ENCODE assay signal across 9 mouse cellular contexts in genomic region chr2:167376160-167376564, GRCm38 (mm10). TPM values are rescaled to one million over a fixed set of nuclear protein-coding genes. Genes with fewer than 3 reads are reported as not detected.
DNase-seq lines count a peak whose midpoint lies in the region; TF ChIP-seq lines count a peak whose summit lies in the region.
"Had no signal": no experiment of that assay in that cellular context is flagged by ENCODE, and none has a peak within 500 bp of the region (broad histone marks: within the 10 kb centered on the region; RNA-seq: fewer than 3 reads in every experiment).

No protein-coding gene starts in this region.

- peak; percentile 42 to 46 for DNase-seq in cerebellum, postnatal 10 days
- DNase-seq in cerebellum, postnatal 4 days (ENCODE audit: low spot score in 2 of 2), result no peak
- peak; percentile 23 to 25 for DNase-seq in gastrocnemius, adult 8-10 months (ENCODE audit: low spot score in 2 of 2)
- peak; percentile 40 to 67 for DNase-seq in left cerebral cortex, postnatal 14 days (ENCODE audit: low spot score in 2 of 2)
- no peak for DNase-seq in thymus, adult 2 months
- no peak for DNase-seq in kidney, adult 18-20 months
- DNase-seq in natural killer cell, adult 2 months (ENCODE audit: low spot score in 2 of 2), result no peak

- H3K27me3 ChIP-seq in C2C12 (ENCODE audit: control insufficient read depth, insufficient read depth, insufficient read length), result no peaks in the 10 kb centered on the region
- no peaks in the 10 kb centered on the region for H3K27me3 ChIP-seq in thymus, adult 2 months (ENCODE audit: control insufficient read depth, insufficient read depth, low read length)

- no peaks in the 10 kb centered on the region for H3K36me3 ChIP-seq in C2C12 (ENCODE audit: control insufficient read depth, insufficient read depth)
- H3K36me3 ChIP-seq in thymus, adult 2 months (ENCODE audit: control insufficient read depth, insufficient read depth, low read length), result no peaks in the 10 kb centered on the region

- TF ChIP-seq CTCF in C2C12 (IDR thresholded peaks at IDR 0.05; ENCODE audit: control insufficient read depth, insufficient read depth, insufficient read length), result no peak
- no peak for TF ChIP-seq CTCF in thymus, adult 2 months (IDR thresholded peaks at IDR 0.05; ENCODE audit: borderline replicate concordance, control insufficient read depth, extremely low read depth, insufficient read depth, low read length, poor library complexity)

- H3K4me1 ChIP-seq in thymus, adult 2 months (replicated peaks; ENCODE audit: control insufficient read depth, insufficient read depth, low read length), result peaks cover 8% of the 10 kb centered on the region; the same call in 1 of the 2 replicates

- WGBS in thymus, adult 2 months, result 89% methylated on average over 8 of the region's 8 CpGs

- no peaks in the 10 kb centered on the region for H3K79me3 ChIP-seq in C2C12 (ENCODE audit: low read depth)

- H3ac ChIP-seq in C2C12 (ENCODE audit: control insufficient read depth, insufficient read length, low read depth), result no peak overlapping the region

- intact Hi-C loops in left cerebral cortex, postnatal 14 days (cut with DNase I), result no loop called here

- no peak overlapping the region for H3K27ac ChIP-seq in thymus, adult 2 months (ENCODE audit: control insufficient read depth, insufficient read depth, low read length)

- H3K79me2 ChIP-seq in C2C12 (ENCODE audit: control insufficient read depth, insufficient read depth), result no peaks in the 10 kb centered on the region

- TF ChIP-seq POLR2A in thymus, adult 2 months (IDR thresholded peaks at IDR 0.05; ENCODE audit: control insufficient read depth, extremely low read depth, insufficient read depth, low read length, poor library complexity), result no peak

- H3K4me3 ChIP-seq in C2C12 (ENCODE audit: insufficient read depth, poor library complexity, severe bottlenecking), result no peak overlapping the region
- no peak overlapping the region for H3K4me3 ChIP-seq in thymus, adult 2 months (ENCODE audit: control insufficient read depth, insufficient read depth, low read length)
- H3K4me3 ChIP-seq: erythroblast, embryonic 14.5 days had no signal

TF ChIP-seq in C2C12, 6 proteins besides CTCF, POLR2A, EP300 and RAD21:
- TF ChIP-seq MYOD1 (IDR thresholded peaks at IDR 0.05; ENCODE audit: control insufficient read depth, insufficient read length, low read depth), result no peak
- TF ChIP-seq FOSL1 (IDR thresholded peaks at IDR 0.05; ENCODE audit: insufficient read depth, low read length, poor library complexity, severe bottlenecking), result no peak
- TF ChIP-seq USF1 (IDR thresholded peaks at IDR 0.05; ENCODE audit: low read depth), result peak; percentile 83
- no peak for TF ChIP-seq CEBPB (IDR thresholded peaks at IDR 0.05; ENCODE audit: low read depth)

RNA-seq across cellular contexts. Expression of gene B4galt5, which starts 27.2 kb away (rescaled TPM):
- 56.6 TPM for polyA plus RNA-seq in C2C12 (2012; fragmentation: generic; extraction: Trizol)
- total RNA-seq in gastrocnemius, adult 8-10 months (2022), result 10 to 100 TPM in 1 of 4 experiments, 1 to 10 TPM in 3; 6.2 to 13.3 (median 8.8) TPM
- total RNA-seq in left cerebral cortex, postnatal 14 days (2021), result 10 to 100 TPM; 63.0 to 64.9 TPM
- 10.9 and 14.2 TPM in 2 replicates for polyA plus RNA-seq in thymus, adult 2 months (2012; rRNA removed)

RNA-seq across cellular contexts. Expression of gene Slc9a8, which starts 45.4 kb away (rescaled TPM):
- polyA plus RNA-seq in C2C12 (2012; fragmentation: generic; extraction: Trizol), result 19.0 TPM
- total RNA-seq in gastrocnemius, adult 8-10 months (2022), result 10 to 100 TPM; 21.8 to 27.9 (median 24.9) TPM
- total RNA-seq in left cerebral cortex, postnatal 14 days (2021), result 10 to 100 TPM; 31.2 to 32.9 TPM
- 75.4 and 90.9 TPM in 2 replicates for polyA plus RNA-seq in thymus, adult 2 months (2012; rRNA removed)

Comparison
In these comparisons a context has a peak if more than half of its experiments do, and no peak if none do; other contexts are left out.
1. DNase-seq: peak in cerebellum, postnatal 10 days (2 of 2), gastrocnemius, adult 8-10 months (2 of 2) and left cerebral cortex, postnatal 14 days (2 of 2); none in cerebellum, postnatal 4 days (0 of 2), thymus, adult 2 months (single experiment), kidney, adult 18-20 months (single experiment) and natural killer cell, adult 2 months (0 of 2).
2. RNA of gene B4galt5, which starts 27.2 kb away (total RNA-seq): 63.0 to 64.9 TPM in left cerebral cortex, postnatal 14 days; 6.2 to 13.3 TPM in gastrocnemius, adult 8-10 months; every median in the first group is over 4 times any median in the second.